Mouse (Mus musculus): ENCODE results near the gene Gpm6b.

Gpm6b gene

DNA sequence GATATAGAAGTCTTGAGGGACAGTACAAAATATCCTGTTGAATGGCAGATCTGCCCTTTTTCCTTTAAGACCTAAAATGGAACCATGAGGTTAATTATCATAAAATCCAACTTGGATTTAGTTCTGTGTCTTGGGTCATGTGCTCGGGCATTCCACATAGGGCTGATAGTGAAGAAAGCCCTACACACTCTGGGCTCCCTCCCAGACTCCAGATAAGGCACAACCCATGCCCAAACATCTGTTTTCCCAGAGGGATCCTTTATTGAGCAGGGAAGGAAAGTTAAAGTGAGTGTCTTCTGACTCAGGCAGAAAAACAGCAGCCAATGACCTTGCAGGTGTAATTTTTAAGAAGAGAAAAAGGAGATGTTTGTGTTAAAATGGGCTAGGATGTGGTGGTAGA is 116.2 kb downstream of the Gpm6b start:
- DNase-seq (ENCODE audit: low read depth, low spot score), result no peak

DNA sequence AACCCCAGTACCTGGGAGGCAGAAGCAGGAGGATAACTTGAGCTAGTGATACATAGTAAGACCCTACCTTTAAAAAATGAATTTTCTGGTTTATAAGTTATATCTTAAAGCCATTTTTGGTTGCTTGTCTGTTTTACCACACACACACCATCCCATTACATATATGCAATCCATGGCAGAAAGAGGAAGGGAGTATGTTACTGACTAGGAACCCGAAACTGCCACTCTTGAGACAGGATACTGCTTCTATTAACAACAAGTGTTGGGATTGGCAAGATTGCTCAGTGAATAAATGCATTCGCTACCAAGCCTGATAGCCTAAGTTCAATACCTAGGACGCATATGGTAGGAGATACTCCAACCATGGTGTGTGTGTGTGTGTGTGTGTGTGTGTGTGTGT is 117.6 kb downstream of the Gpm6b start:
- no peak for DNase-seq (ENCODE audit: low read depth, low spot score)

GRCm38 (mm10) chrX:166358955-166359354 is 120.2 kb downstream of the Gpm6b start:
- DNase-seq (ENCODE audit: low read depth, low spot score), result no peak

DNA sequence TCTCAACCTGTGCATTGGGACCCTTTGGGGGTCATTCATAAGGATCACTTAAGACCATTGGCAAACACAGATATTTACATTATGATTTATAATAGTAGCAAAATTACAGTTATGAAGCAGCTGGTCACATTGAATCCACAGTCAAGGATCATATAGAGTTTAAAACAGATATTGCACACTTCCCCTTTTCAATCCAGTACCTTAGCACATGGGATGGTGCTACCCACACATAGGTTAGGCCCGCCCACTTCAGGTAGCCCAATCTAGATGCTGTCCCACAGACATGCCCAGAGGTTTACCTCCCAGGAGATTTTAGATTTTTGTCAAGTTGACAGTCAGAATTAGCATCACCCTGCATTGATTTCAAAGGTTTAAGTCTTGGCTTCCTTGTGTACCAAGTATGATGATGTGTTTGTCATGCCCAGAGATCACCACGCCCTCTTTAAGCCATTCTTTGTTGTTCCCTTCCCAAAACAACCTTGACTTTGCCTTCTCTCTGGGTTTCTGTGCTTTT is 121.3 kb downstream of the Gpm6b start:
- no peak for DNase-seq (ENCODE audit: low read depth, low spot score)

- peak; percentile 13 for DNase-seq (ENCODE audit: low read depth, low spot score)
These were observed 121.7 kb downstream of the Gpm6b start for GRCm38 (mm10) chrX:166360455-166360854.

- no peak for DNase-seq (ENCODE audit: low read depth, low spot score)
These were observed 126.9 kb downstream of the Gpm6b start for GRCm38 (mm10) chrX:166365458-166366213.

GRCm38 (mm10) chrX:166376681-166377328 is 138.1 kb downstream of the Gpm6b start:
- no peak for DNase-seq (ENCODE audit: low read depth, low spot score)

GRCm38 (mm10) chrX:166378652-166379051 is 139.9 kb downstream of the Gpm6b start:
- DNase-seq (ENCODE audit: low read depth, low spot score), result no peak

GRCm38 (mm10) chrX:166383606-166384005 is 144.9 kb downstream of the Gpm6b start:
- no peak for DNase-seq (ENCODE audit: low read depth, low spot score)

DNA sequence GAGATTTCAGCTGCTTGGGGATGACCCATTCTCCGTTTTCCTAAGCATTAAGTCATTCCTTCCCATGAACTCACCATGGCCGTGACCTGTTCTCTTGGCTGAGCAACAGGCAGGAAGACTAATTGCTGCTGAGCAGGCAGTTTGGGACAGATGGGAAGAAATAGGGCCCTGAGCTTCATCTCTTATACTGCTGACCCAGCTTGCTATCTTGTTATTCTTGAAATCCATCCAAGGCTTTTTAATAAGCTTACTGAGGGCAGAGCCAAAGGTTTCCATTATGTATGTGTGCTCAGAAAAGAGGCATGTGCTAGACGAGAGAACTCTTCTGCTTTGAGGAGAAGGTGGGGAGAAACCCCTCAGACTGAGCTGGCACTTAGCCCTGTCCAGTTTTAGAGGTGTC is 146.2 kb downstream of the Gpm6b start:
- DNase-seq (ENCODE audit: low read depth, low spot score), result no peak

GRCm38 (mm10) chrX:166386656-166387055 is 147.9 kb downstream of the Gpm6b start:
- DNase-seq (ENCODE audit: low read depth, low spot score), result no peak

- no peak for DNase-seq (ENCODE audit: low read depth, low spot score)
These were observed 155.0 kb downstream of the Gpm6b start for GRCm38 (mm10) chrX:166393753-166394152.

DNA sequence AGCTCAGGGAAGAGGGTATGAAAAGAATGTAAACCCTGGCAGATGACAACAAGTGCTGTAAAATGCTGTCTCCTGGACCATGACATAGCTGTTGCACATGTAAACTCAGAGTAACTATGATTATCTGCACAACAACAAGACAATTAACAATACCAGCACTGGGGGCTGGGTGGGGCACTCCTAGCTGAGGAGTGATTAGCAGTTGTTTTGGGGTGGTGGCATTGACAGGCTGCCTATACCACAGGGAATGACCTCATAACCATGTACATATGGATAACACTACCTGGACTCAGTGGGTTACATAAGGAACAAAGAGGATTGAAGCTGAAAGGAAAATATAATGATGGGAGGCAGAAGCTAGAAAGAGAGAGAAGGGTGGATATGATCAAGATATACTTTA is 169.2 kb downstream of the Gpm6b start:
- DNase-seq (ENCODE audit: low read depth, low spot score), result no peak

DNA sequence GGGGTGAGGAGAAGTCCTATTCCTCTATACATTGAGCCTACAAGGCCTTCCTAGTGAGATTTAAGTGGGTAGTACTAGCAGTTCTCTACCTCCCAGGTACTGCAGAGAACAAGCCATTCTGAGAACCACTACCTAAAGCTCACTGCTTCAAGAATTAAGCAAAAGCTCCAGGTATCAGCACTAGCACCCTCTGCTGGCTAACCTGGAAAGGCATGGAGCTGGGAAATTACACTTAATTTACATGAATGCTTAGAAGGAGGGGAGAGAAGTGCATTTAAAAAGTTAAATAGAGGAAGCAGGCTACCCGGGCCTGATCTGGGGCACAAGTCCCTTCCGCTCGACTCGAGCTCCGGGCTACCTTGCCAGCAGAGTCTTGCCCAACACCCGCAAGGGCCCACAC is 177.5 kb downstream of the Gpm6b start:
- peak; percentile 19 for DNase-seq (ENCODE audit: low read depth, low spot score)

DNA sequence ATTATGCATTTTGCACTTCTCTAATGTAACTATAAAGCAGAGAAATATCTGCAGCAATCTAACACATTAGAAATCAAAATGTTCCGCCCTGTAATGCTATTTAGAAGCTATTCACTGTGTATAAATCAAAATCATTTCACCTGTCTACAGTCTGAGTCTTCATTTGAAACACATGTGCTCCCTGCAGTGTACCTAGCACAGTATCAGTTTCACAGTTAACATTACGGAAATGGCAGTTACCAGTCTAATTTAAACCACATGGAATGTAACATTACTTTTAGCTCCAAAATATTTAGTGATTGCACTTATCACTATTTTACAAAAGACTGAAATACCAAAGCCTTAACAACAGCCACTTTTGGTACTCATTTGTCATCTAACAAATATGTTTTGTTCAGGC is 196.1 kb downstream of the Gpm6b start:
- no peak for DNase-seq (ENCODE audit: low read depth, low spot score)

Measured in CD4-positive helper T cell, adult 2 months (primary cell).